Mouse (Mus musculus): ENCODE data around the gene Mov10l1.

GRCm38 (mm10) chr15:88951246-88951645, 31.5 kb upstream of the Mov10l1 start:
- TF ChIP-seq EP300 (IDR thresholded peaks at IDR 0.05; ENCODE audit: insufficient read depth, low read depth, low read length) (no peak), CTCF (IDR thresholded peaks at IDR 0.05; ENCODE audit: low read depth, low read length) (no peak)

Data from ES-Bruce4 (cell line).